Mouse (Mus musculus) bone marrow macrophage, adult 2 months (primary cell): ENCODE measurements around the gene Pgm1.

Source experiments
- CTCF ChIP-seq: IDR thresholded peaks from 2 replicates; pipeline ENCODE4 v1.5.1; 2012; ENCODE audit warnings: low read depth, mild to moderate bottlenecking, low read length, moderate library complexity
- POLR2A ChIP-seq: IDR thresholded peaks from 2 replicates; pipeline ENCODE4 v1.6.1; 2012; ENCODE audit warnings: mild to moderate bottlenecking, low read depth, low read length, borderline replicate concordance

GRCm38 (mm10) chr4:99945011-99945410, 15.8 kb downstream of the Pgm1 start:
- no peak for TF ChIP-seq POLR2A
- no peak for TF ChIP-seq CTCF
